8 mouse cellular contexts compared by ENCODE assay signal in genomic region chr3:88758045-88758500, GRCm38 (mm10). TPM values are rescaled to one million over a fixed set of nuclear protein-coding genes. Genes with fewer than 3 reads are reported as not detected.
DNase-seq lines count a peak whose midpoint lies in the region; ATAC-seq lines count a peak whose summit lies in the region.

No protein-coding gene starts in this region.

- H3K27me3 ChIP-seq in hindbrain, embryonic 12.5 days: no peaks in the 10 kb centered on the region
- H3K27me3 ChIP-seq in lung, embryonic 15.5 days: no peaks in the 10 kb centered on the region

- whole genome bisulfite sequencing in hindbrain, embryonic 12.5 days: 7% methylated on average over 5 of the region's 5 CpGs
- 5% methylated on average over 5 of the region's 5 CpGs for WGBS in lung, embryonic 15.5 days

- H3K4me3 ChIP-seq in hindbrain, embryonic 12.5 days: no peak overlapping the region
- H3K4me3 ChIP-seq in lung, embryonic 15.5 days: no peak overlapping the region

- H3K9ac ChIP-seq in hindbrain, embryonic 12.5 days: peak overlapping the region; percentile 51
- no peak overlapping the region for H3K9ac ChIP-seq in lung, embryonic 15.5 days

- H3K27ac ChIP-seq in hindbrain, embryonic 12.5 days: peak overlapping the region; percentile 92
- peak overlapping the region; percentile 84 for H3K27ac ChIP-seq in lung, embryonic 15.5 days

- H3K4me2 ChIP-seq in hindbrain, embryonic 12.5 days (replicated peaks): peak overlapping the region; percentile 31
- peak overlapping the region; percentile 22; the same call in 1 of the 2 replicates for H3K4me2 ChIP-seq in lung, embryonic 15.5 days

- peaks cover 43% of the 10 kb centered on the region for H3K4me1 ChIP-seq in hindbrain, embryonic 12.5 days
- H3K4me1 ChIP-seq in lung, embryonic 15.5 days: peaks cover 14% of the 10 kb centered on the region

- ATAC-seq in hindbrain, embryonic 12.5 days (ENCODE audit: low FRiP score): peak; percentile 86
- peak; percentile 84 for ATAC-seq in lung, embryonic 15.5 days (ENCODE audit: borderline replicate concordance, extremely low read depth, low FRiP score, low TSS enrichment)

- no peaks in the 10 kb centered on the region for H3K9me3 ChIP-seq in hindbrain, embryonic 12.5 days (replicated peaks)
- H3K9me3 ChIP-seq in lung, embryonic 15.5 days: no peaks in the 10 kb centered on the region

- H3K36me3 ChIP-seq in hindbrain, embryonic 12.5 days: peaks cover 79% of the 10 kb centered on the region
- H3K36me3 ChIP-seq in lung, embryonic 15.5 days: no peaks in the 10 kb centered on the region

- DNase-seq in 416B (ENCODE audit: low read depth): peak; percentile 18
- DNase-seq in cerebellum, postnatal 14 days: peak; percentile 77 to 86
- DNase-seq in frontal cortex, postnatal 25 days (ENCODE audit: low spot score in 2 of 2): peak; percentile 59 to 67
- DNase-seq in layer of hippocampus, postnatal 14 days (ENCODE audit: low spot score in 2 of 2): peak; percentile 78 to 93
- DNase-seq in retina, postnatal 7 days (ENCODE audit: low read depth, low spot score): peak; percentile 35
- DNase-seq in B cell, adult 2 months: no peak

RNA-seq across cellular contexts. Expression of gene Syt11, which starts 16.9 kb away (rescaled TPM):
- polyA plus RNA-seq in hindbrain, embryonic 12.5 days (2016; fragmentation: Nextera tagmentation; extraction: Ambion mirVana): 153 and 157 TPM in 2 replicates
- total RNA-seq in layer of hippocampus, postnatal 14 days (2021): 100 to 1,000 TPM; 500 to 510 TPM
- polyA plus RNA-seq in lung, embryonic 15.5 days (2015; fragmentation: Nextera tagmentation; extraction: Ambion mirVana): 7.5 and 7.7 TPM in 2 replicates

RNA-seq across cellular contexts. Expression of gene Rit1, which starts 41.4 kb away (rescaled TPM):
- polyA plus RNA-seq in hindbrain, embryonic 12.5 days (2016; fragmentation: Nextera tagmentation; extraction: Ambion mirVana): 43.6 and 47.1 TPM in 2 replicates
- 10 to 100 TPM; 49.7 to 57.7 TPM for total RNA-seq in layer of hippocampus, postnatal 14 days (2021)
- polyA plus RNA-seq in lung, embryonic 15.5 days (2015; fragmentation: Nextera tagmentation; extraction: Ambion mirVana): 58.3 and 62.8 TPM in 2 replicates

Comparison
In these comparisons a context has a peak if more than half of its experiments do, and no peak if none do; other contexts are left out.
1. DNase-seq: peak in 416B (single experiment), cerebellum, postnatal 14 days (2 of 2), frontal cortex, postnatal 25 days (2 of 2), layer of hippocampus, postnatal 14 days (2 of 2) and retina, postnatal 7 days (single experiment); none in B cell, adult 2 months (0 of 2).
2. RNA of gene Syt11, which starts 16.9 kb away (polyA plus RNA-seq): 153 to 157 TPM in hindbrain, embryonic 12.5 days; 7.5 to 7.7 TPM in lung, embryonic 15.5 days; every median in the first group is over 10 times any median in the second.